8 mouse cellular contexts compared by ENCODE assay signal in the genomic region with DNA sequence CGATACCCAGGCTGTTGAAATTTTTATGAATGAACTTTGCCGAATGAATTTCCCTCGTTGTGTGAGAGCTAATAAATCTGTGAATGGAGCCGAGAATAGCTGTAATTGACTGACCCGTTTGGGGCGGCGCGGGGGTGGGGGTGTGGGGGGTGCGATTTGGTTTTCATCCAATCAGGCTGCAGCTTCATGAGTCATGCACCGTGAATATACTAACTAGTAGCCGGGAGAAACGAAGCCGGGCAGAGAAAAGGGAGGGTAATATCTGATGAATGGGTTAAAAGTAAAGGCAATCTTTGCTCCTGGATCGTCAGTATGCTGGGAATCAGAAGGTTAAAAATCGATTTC. TPM values are rescaled to one million over a fixed set of nuclear protein-coding genes. Genes with fewer than 3 reads are reported as not detected.
DNase-seq lines count a peak whose midpoint lies in the region; ATAC-seq lines count a peak whose summit lies in the region.

Gene Shc4, minus strand, starts transcription at position 63 of the 345 bp plus-strand sequence.

- no peaks in the 10 kb centered on the region for H3K36me3 ChIP-seq in megakaryocyte, embryonic 14.5 days (replicated peaks; ENCODE audit: low read length)
- no peaks in the 10 kb centered on the region for H3K36me3 ChIP-seq in forebrain, embryonic 10.5 days (replicated peaks)
- H3K36me3 ChIP-seq in intestine, embryonic 15.5 days = no peaks in the 10 kb centered on the region
- no peaks in the 10 kb centered on the region for H3K36me3 ChIP-seq in midbrain, embryonic 13.5 days

- peaks cover 25% of the 10 kb centered on the region for H3K4me1 ChIP-seq in megakaryocyte, embryonic 14.5 days
- H3K4me1 ChIP-seq in forebrain, embryonic 10.5 days = peaks cover 28% of the 10 kb centered on the region
- H3K4me1 ChIP-seq in intestine, embryonic 15.5 days (replicated peaks) = peaks cover 20% of the 10 kb centered on the region
- H3K4me1 ChIP-seq in midbrain, embryonic 13.5 days (replicated peaks) = peaks cover 22% of the 10 kb centered on the region

- peak within 1 kb of the TSS; percentile 81 for H3K27ac ChIP-seq in forebrain, embryonic 10.5 days
- no peak within 1 kb of the TSS for H3K27ac ChIP-seq in intestine, embryonic 15.5 days
- H3K27ac ChIP-seq in midbrain, embryonic 13.5 days = peak within 1 kb of the TSS; percentile 68

- DNase-seq in adrenal gland, postnatal 25 days = peak; percentile 57
- DNase-seq in forebrain, embryonic 10.5 days (ENCODE audit: extremely low spot score, low spot score) = no peak
- no peak for DNase-seq in thymus, postnatal 14 days
- no peak for DNase-seq in ovary, postnatal 10 days (ENCODE audit: low spot score)

- peaks cover 3% of the 10 kb centered on the region; the same call in 1 of the 2 replicates for H3K9me3 ChIP-seq in megakaryocyte, embryonic 14.5 days
- no peaks in the 10 kb centered on the region for H3K9me3 ChIP-seq in forebrain, embryonic 10.5 days
- H3K9me3 ChIP-seq in intestine, embryonic 15.5 days = no peaks in the 10 kb centered on the region
- no peaks in the 10 kb centered on the region for H3K9me3 ChIP-seq in midbrain, embryonic 13.5 days

- no peak for ATAC-seq in megakaryocyte, adult 5-6 weeks (ENCODE audit: poor library complexity, severe bottlenecking)
- ATAC-seq in intestine, embryonic 15.5 days = peak; percentile 89
- ATAC-seq in midbrain, embryonic 13.5 days = peak; percentile 87

- peak within 1 kb of the TSS; percentile 50 for H3K9ac ChIP-seq in intestine, embryonic 15.5 days
- peak within 1 kb of the TSS; percentile 68 for H3K9ac ChIP-seq in midbrain, embryonic 13.5 days (replicated peaks)

- peak within 1 kb of the TSS; percentile 87 for H3K4me3 ChIP-seq in megakaryocyte, embryonic 14.5 days (replicated peaks)
- peak within 1 kb of the TSS; percentile 63 for H3K4me3 ChIP-seq in forebrain, embryonic 10.5 days
- H3K4me3 ChIP-seq in intestine, embryonic 15.5 days (replicated peaks) = peak within 1 kb of the TSS; percentile 48
- H3K4me3 ChIP-seq in midbrain, embryonic 13.5 days (replicated peaks) = peak within 1 kb of the TSS; percentile 52

- H3K4me2 ChIP-seq in intestine, embryonic 15.5 days (replicated peaks) = peak within 1 kb of the TSS; percentile 98
- peak within 1 kb of the TSS; percentile 97 for H3K4me2 ChIP-seq in midbrain, embryonic 13.5 days (replicated peaks)

- WGBS in forebrain, embryonic 10.5 days = under 1% methylated on average over 15 of the region's 15 CpGs
- under 1% methylated on average over 15 of the region's 15 CpGs for WGBS in intestine, embryonic 15.5 days
- WGBS in midbrain, embryonic 13.5 days = 1% methylated on average over 15 of the region's 15 CpGs

- peaks cover 89% of the 10 kb centered on the region for H3K27me3 ChIP-seq in megakaryocyte, embryonic 14.5 days (replicated peaks)
- peaks cover 86% of the 10 kb centered on the region for H3K27me3 ChIP-seq in forebrain, embryonic 10.5 days (ENCODE audit: poor library complexity, severe bottlenecking)
- peaks cover 24% of the 10 kb centered on the region for H3K27me3 ChIP-seq in intestine, embryonic 15.5 days (replicated peaks)
- H3K27me3 ChIP-seq in midbrain, embryonic 13.5 days = peaks cover 45% of the 10 kb centered on the region

RNA-seq across cellular contexts. Expression of gene Shc4, which starts in this region (rescaled TPM):
- polyA plus RNA-seq in megakaryocyte, embryonic 14.5 days (2012; ENCODE audit: insufficient read depth, low replicate concordance) = 0.17 TPM in 1 of 2 replicates, not detected in the other
- 0.13 and 0.46 TPM in 2 replicates for total RNA-seq in megakaryocyte, adult 5-6 weeks (2015)
- total RNA-seq in megakaryocyte, adult 5-6 weeks (2017) = 0.07 and 0.16 TPM in 2 replicates
- 3.3 and 3.4 TPM in 2 replicates for total RNA-seq in adrenal gland, postnatal 25 days (2021)
- polyA plus RNA-seq in forebrain, embryonic 10.5 days (2016; fragmentation: Nextera tagmentation; extraction: Ambion mirVana) = 1.4 TPM in 2 replicates
- polyA plus RNA-seq in intestine, embryonic 15.5 days (2015; fragmentation: Nextera tagmentation; extraction: Ambion mirVana) = 1.8 and 1.9 TPM in 2 replicates
- 1.7 and 1.9 TPM in 2 replicates for polyA plus RNA-seq in midbrain, embryonic 13.5 days (2015; fragmentation: Nextera tagmentation; extraction: Ambion mirVana)
